Mouse (Mus musculus) forebrain, embryonic 11.5 days (tissue): ENCODE measurements at regions not wholly inside any gene's neighbourhood (a gene's known extent, or its start where the extent isn't known, plus 50 kb on each side); places are given as distances from the start of the nearest gene placed in this dataset.

Source experiments
- ATAC-seq: fragments of 200-750 bp; cut with Nextera tagmentation; replicated peaks from 2 replicates; pipeline ENCODE4 v1.8.0; 2017; ENCODE audit warnings: moderate TSS enrichment; ENCODE audit not compliant: low FRiP score
- DNase-seq: peaks from one replicate; pipeline ENCODE4 v3.0.0-alpha.2; 2017; ENCODE audit warnings: low spot score
- H3K27ac ChIP-seq: fragments of 300-500 bp; sonication (generic); 2 replicates; pipeline ENCODE4 v1.5.1; 2014; ENCODE audit warnings: low read depth, low read length
- H3K27me3 ChIP-seq: fragments of 300-500 bp; sonication (generic); 2 replicates; pipeline ENCODE4 v1.6.1; 2014; ENCODE audit warnings: mild to moderate bottlenecking, low read length, mixed read lengths; ENCODE audit not compliant: control insufficient read depth, insufficient read depth
- H3K36me3 ChIP-seq: fragments of 300-500 bp; sonication (generic); 2 replicates; pipeline ENCODE4 v1.6.1; 2014; ENCODE audit warnings: mild to moderate bottlenecking, low read length, moderate library complexity, mixed read lengths; ENCODE audit not compliant: control insufficient read depth, insufficient read depth
- H3K4me1 ChIP-seq: fragments of 300-500 bp; sonication (generic); replicated peaks from 2 replicates; pipeline ENCODE4 v1.6.1; 2014; ENCODE audit warnings: low read length, mixed read lengths; ENCODE audit not compliant: control insufficient read depth, insufficient read depth
- H3K4me2 ChIP-seq: fragments of 300-500 bp; sonication (generic); 2 replicates; pipeline ENCODE4 v1.6.1; 2014; ENCODE audit warnings: low read depth, mild to moderate bottlenecking, low read length, moderate library complexity, mixed read lengths; ENCODE audit not compliant: severe bottlenecking
- H3K4me3 ChIP-seq: fragments of 300-500 bp; sonication (generic); 2 replicates; pipeline ENCODE4 v1.5.1; 2014; ENCODE audit warnings: low read depth, low read length
- H3K9ac ChIP-seq: fragments of 300-500 bp; sonication (generic); 2 replicates; pipeline ENCODE4 v1.6.1; 2014; ENCODE audit warnings: low read length
- H3K9me3 ChIP-seq: fragments of 300-500 bp; sonication (generic); 2 replicates; pipeline ENCODE4 v1.6.1; 2016; ENCODE audit warnings: low read length, mixed read lengths; ENCODE audit not compliant: control insufficient read depth
- WGBS: fragments of 180-500 bp; shearing (Covaris S2); extraction: QIAGEN DNeasy Blood & Tissue Kit; methylation state at CpG from one replicate; pipeline ENCODE4 v1.1.7; 2014; 5-methylcytosine and 5-hydroxymethylcytosine counted together

DNA sequence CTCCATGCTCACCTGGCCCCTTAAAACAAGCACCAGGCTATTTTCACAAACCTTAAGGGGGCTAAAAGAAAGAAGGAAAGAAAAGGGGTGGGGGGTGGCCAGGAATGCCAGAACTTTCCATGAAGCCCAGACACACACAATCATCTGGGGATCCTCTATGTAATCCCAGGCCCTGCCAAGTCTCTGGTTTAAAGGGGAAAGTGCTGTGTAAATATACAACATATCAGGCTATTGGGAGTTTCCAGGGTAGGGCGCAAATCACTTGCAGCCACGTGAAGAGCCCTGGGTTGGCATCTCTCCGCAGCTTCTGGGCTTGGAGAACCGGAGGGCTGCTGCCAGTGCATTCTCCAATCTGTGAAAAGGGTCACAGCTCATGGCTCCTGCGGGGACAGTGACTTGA is 92.8 kb upstream of the Msx1 start:
- Histone ChIP-seq H3K4me1 (peaks cover 2% of the 10 kb centered on the region; the same call in 1 of the 2 replicates), H3K27ac (no peak overlapping the region), H3K4me3 (no peak overlapping the region), H3K36me3 (no peaks in the 10 kb centered on the region), H3K9ac (no peak overlapping the region), H3K4me2 (no peak overlapping the region), H3K27me3 (peaks cover 31% of the 10 kb centered on the region), H3K9me3 (no peaks in the 10 kb centered on the region)
- no peak for ATAC-seq
- WGBS = 19% methylated on average over 5 of the region's 5 CpGs
- DNase-seq = no peak

GRCm38 (mm10) chr5:37904683-37905352 is 80.4 kb upstream of the Msx1 start:
- Histone ChIP-seq H3K9me3 (no peaks in the 10 kb centered on the region), H3K4me1 (peaks cover 3% of the 10 kb centered on the region; the same call in 1 of the 2 replicates), H3K27ac (no peak overlapping the region), H3K4me2 (no peak overlapping the region), H3K4me3 (no peak overlapping the region), H3K36me3 (no peaks in the 10 kb centered on the region), H3K9ac (no peak overlapping the region), H3K27me3 (peaks cover 52% of the 10 kb centered on the region)
- peak; percentile 38 for DNase-seq
- ATAC-seq = no peak
- WGBS = 38% methylated on average over 5 of the region's 5 CpGs

GRCm38 (mm10) chr5:37903861-37904260 is 79.5 kb upstream of the Msx1 start:
- Histone ChIP-seq H3K36me3 (no peaks in the 10 kb centered on the region), H3K4me3 (no peak overlapping the region), H3K27ac (no peak overlapping the region), H3K4me2 (no peak overlapping the region), H3K9ac (no peak overlapping the region), H3K27me3 (peaks cover 61% of the 10 kb centered on the region), H3K9me3 (no peaks in the 10 kb centered on the region), H3K4me1 (peaks cover 3% of the 10 kb centered on the region; the same call in 1 of the 2 replicates)
- ATAC-seq (no peak), DNase-seq (no peak)
- 77% methylated on average over 3 of the region's 3 CpGs for WGBS

DNA sequence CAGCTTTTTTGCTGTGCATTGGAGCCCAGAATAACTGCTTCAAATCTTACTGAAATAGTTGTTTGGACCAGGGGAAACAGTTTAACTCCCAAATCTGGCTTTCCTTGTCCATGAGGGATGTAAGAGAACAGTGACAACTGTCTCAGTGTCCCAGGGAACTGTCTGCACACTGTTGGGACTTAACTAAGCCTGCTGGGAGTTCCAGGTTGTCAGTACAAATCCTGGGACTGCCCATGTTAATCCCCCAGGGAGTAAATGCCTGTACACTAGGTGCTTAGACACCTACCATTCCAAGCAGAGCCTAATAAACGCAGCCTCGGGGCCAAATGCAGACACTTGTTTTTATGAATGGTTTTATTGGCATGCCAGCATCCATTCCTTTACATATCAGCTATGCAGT is 78.4 kb upstream of the Msx1 start:
- Histone ChIP-seq H3K27ac (no peak overlapping the region), H3K9ac (no peak overlapping the region), H3K27me3 (peaks cover 71% of the 10 kb centered on the region), H3K36me3 (no peaks in the 10 kb centered on the region), H3K9me3 (no peaks in the 10 kb centered on the region), H3K4me2 (no peak overlapping the region), H3K4me1 (peaks cover 7% of the 10 kb centered on the region; the same call in 1 of the 2 replicates), H3K4me3 (no peak overlapping the region)
- peak; percentile 41 for DNase-seq
- ATAC-seq = no peak
- WGBS = 54% methylated on average over 2 of the region's 2 CpGs

- ATAC-seq = 0 out of 2 replicates have a peak, but pooled peaks have one; percentile 33
- H3K9ac ChIP-seq = no peak overlapping the region
- peak overlapping the region; percentile 16; the same call in 1 of the 2 replicates for H3K4me2 ChIP-seq
- WGBS = 2% methylated on average over 16 of the region's 16 CpGs
- no peak overlapping the region for H3K4me3 ChIP-seq
- H3K4me1 ChIP-seq = peaks cover 13% of the 10 kb centered on the region; the same call in 1 of the 2 replicates
- no peaks in the 10 kb centered on the region for H3K9me3 ChIP-seq
- H3K27ac ChIP-seq = no peak overlapping the region
- peak; percentile 54 for DNase-seq
- H3K36me3 ChIP-seq = no peaks in the 10 kb centered on the region
- peaks cover 80% of the 10 kb centered on the region for H3K27me3 ChIP-seq
These were observed 77.5 kb upstream of the Msx1 start for GRCm38 (mm10) chr5:37901861-37902291.

- Histone ChIP-seq H3K4me1 (peaks cover 38% of the 10 kb centered on the region), H3K4me2 (no peak overlapping the region), H3K4me3 (no peak overlapping the region), H3K9ac (no peak overlapping the region), H3K36me3 (no peaks in the 10 kb centered on the region), H3K27me3 (peaks cover 85% of the 10 kb centered on the region), H3K27ac (no peak overlapping the region), H3K9me3 (no peaks in the 10 kb centered on the region)
- WGBS = 52% methylated on average over 12 of the region's 12 CpGs
- ATAC-seq (no peak), DNase-seq (peak; percentile 51)
These were observed 73.7 kb upstream of the Msx1 start for GRCm38 (mm10) chr5:37898041-37898615.

GRCm38 (mm10) chr5:37897501-37897900 is 73.1 kb upstream of the Msx1 start:
- H3K4me2 ChIP-seq = no peak overlapping the region
- ATAC-seq (no peak), DNase-seq (peak; percentile 54)
- H3K4me3 ChIP-seq = no peak overlapping the region
- H3K27ac ChIP-seq = no peak overlapping the region
- H3K9me3 ChIP-seq = no peaks in the 10 kb centered on the region
- H3K4me1 ChIP-seq = peaks cover 38% of the 10 kb centered on the region
- WGBS = 57% methylated on average over 6 of the region's 6 CpGs
- H3K9ac ChIP-seq = no peak overlapping the region
- no peaks in the 10 kb centered on the region for H3K36me3 ChIP-seq
- H3K27me3 ChIP-seq = peaks cover 85% of the 10 kb centered on the region

DNA sequence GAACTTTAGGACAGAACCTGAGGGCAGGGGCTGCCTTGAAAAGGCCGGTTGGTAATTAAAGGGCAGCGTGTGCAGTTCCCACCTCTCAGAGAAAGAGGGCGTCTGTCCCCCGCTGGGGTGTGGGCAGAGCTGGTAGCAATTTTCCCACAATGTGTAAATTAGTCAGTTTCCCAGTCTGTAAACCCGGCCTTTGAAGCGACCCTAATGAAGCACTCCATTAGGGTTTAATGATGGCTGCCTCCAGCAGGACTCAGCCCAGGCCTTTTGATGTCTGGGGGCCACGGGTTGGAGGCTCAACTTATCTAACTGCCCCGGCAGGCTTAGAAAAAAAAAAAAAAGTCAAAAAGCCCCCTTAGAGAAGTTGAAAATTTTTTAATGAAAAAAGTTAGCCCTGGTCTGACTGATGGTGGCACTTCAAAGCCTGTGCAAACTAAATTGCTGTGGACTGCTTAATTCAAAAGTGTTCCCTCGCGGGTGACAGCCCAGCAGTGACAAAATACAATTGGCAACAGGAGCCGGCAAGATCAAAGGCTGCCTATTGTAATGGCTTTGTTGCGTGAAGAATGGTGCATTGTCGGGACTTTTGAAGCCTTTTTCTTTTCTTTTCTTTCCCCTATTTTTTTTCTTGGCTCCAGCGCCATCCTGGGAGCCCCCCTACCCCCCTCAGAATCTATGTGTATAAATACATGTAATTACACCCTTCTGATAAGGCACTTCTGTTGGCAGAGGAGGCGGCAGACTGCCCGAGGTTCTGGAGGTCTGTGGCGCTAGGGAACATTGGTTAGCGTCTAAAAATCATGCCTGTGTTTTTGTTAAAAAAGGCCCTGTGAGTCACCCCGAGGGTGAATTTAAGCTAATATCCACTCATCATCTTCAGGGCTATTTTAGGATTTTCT is 71.3 kb upstream of the Msx1 start:
- peak; percentile 86 for DNase-seq
- H3K4me2 ChIP-seq = no peak overlapping the region; the same call in 1 of the 2 replicates
- H3K4me3 ChIP-seq = no peak overlapping the region
- peak; percentile 86 for ATAC-seq
- H3K27ac ChIP-seq = no peak overlapping the region
- H3K36me3 ChIP-seq = no peaks in the 10 kb centered on the region
- H3K9ac ChIP-seq = no peak overlapping the region
- H3K4me1 ChIP-seq = peaks cover 36% of the 10 kb centered on the region
- peaks cover 88% of the 10 kb centered on the region for H3K27me3 ChIP-seq
- no peaks in the 10 kb centered on the region for H3K9me3 ChIP-seq
- WGBS = 1% methylated on average over 19 of the region's 19 CpGs
